In the genomic region with DNA sequence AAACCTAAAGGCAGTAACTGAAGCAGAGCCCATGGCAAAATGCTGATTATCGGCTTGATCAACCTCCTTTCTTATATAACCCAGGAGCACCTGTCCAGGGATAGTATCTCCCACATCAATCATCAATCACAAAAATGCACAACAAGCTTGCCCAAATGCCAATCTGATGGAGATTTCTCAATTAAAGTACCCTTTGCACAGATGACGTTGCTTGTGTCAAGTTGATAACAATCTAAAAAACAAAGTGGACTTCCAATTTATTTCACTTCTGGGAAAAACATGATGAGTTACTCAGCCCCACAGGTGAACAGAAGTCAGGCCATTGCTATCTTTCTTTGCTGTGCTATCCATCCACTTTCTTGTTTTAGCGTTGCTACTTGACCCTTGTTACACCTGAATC, we compare ENCODE assay signal across 30 mouse cellular contexts.
"Had no signal": no experiment of that assay in that cellular context is flagged by ENCODE, and none has a peak within 500 bp of the region (broad histone marks: within the 10 kb centered on the region; RNA-seq: fewer than 3 reads in every experiment).

No protein-coding gene starts in this region.

- H3K36me3 ChIP-seq: heart, embryonic 10.5 days; heart, embryonic 12.5 days; heart, embryonic 13.5 days; heart, embryonic 15.5 days; hindbrain, embryonic 10.5 days; hindbrain, embryonic 12.5 days; hindbrain, embryonic 13.5 days; hindbrain, embryonic 15.5 days; intestine, embryonic 15.5 days; kidney, embryonic 15.5 days had no signal

- H3K9ac ChIP-seq: heart, embryonic 12.5 days; heart, embryonic 13.5 days; heart, embryonic 15.5 days; hindbrain, embryonic 12.5 days; hindbrain, embryonic 13.5 days; hindbrain, embryonic 14.5 days; hindbrain, embryonic 15.5 days; intestine, embryonic 15.5 days; kidney, embryonic 15.5 days had no signal

- H3K4me3 ChIP-seq: heart, embryonic 10.5 days; heart, embryonic 12.5 days; heart, embryonic 13.5 days; heart, embryonic 15.5 days; hindbrain, embryonic 10.5 days; hindbrain, embryonic 12.5 days; hindbrain, embryonic 13.5 days; hindbrain, embryonic 15.5 days; intestine, embryonic 15.5 days; kidney, embryonic 15.5 days; layer of hippocampus, adult 2 months had no signal

- H3K27ac ChIP-seq: heart, embryonic 10.5 days; heart, embryonic 13.5 days; heart, embryonic 15.5 days; hindbrain, embryonic 10.5 days; hindbrain, embryonic 12.5 days; hindbrain, embryonic 13.5 days; hindbrain, embryonic 14.5 days; hindbrain, embryonic 15.5 days; hindbrain, postnatal 0 days; intestine, embryonic 15.5 days; kidney, embryonic 15.5 days; kidney, postnatal 0 days; layer of hippocampus, adult 2 months had no signal

- H3K4me1 ChIP-seq: heart, embryonic 10.5 days; heart, embryonic 12.5 days; heart, embryonic 13.5 days; heart, embryonic 15.5 days; hindbrain, embryonic 12.5 days; hindbrain, embryonic 13.5 days; hindbrain, embryonic 15.5 days; intestine, embryonic 15.5 days; kidney, embryonic 15.5 days had no signal

- DNase-seq: heart, postnatal 10 days; heart, postnatal 14 days; heart, postnatal 36 days; heart, postnatal 4 days; kidney, adult 11 months; kidney, adult 18-20 months; kidney, adult 2 months; kidney, adult 8-10 months; kidney, adult 9 months; kidney, postnatal 10 days; kidney, postnatal 14 days; kidney, postnatal 25 days; kidney, postnatal 36 days; kidney, postnatal 4 days; layer of hippocampus, adult 9-11 months; layer of hippocampus, postnatal 36 days had no signal

- H3K27me3 ChIP-seq: heart, embryonic 12.5 days; heart, embryonic 13.5 days; heart, embryonic 15.5 days; hindbrain, embryonic 12.5 days; hindbrain, embryonic 13.5 days; hindbrain, embryonic 15.5 days; intestine, embryonic 15.5 days; kidney, embryonic 15.5 days had no signal
